Mouse (Mus musculus) neutrophil, adult 59 days (primary cell): ENCODE data around the gene Hprt. TPM values are rescaled to one million over a fixed set of nuclear protein-coding genes. Genes with fewer than 3 reads are reported as not detected.

Experiments used
- total RNA-seq, 2 experiments: library from RNA; stranded (reverse); gene quantifications; 1 replicate in 1 of 2; 2 replicates in 1 of 2; pipeline ENCODE4 v1.2.4; 2023

Gene Hprt
- total RNA-seq: 10 to 100 TPM; 46.5 to 68.5 TPM

DNA sequence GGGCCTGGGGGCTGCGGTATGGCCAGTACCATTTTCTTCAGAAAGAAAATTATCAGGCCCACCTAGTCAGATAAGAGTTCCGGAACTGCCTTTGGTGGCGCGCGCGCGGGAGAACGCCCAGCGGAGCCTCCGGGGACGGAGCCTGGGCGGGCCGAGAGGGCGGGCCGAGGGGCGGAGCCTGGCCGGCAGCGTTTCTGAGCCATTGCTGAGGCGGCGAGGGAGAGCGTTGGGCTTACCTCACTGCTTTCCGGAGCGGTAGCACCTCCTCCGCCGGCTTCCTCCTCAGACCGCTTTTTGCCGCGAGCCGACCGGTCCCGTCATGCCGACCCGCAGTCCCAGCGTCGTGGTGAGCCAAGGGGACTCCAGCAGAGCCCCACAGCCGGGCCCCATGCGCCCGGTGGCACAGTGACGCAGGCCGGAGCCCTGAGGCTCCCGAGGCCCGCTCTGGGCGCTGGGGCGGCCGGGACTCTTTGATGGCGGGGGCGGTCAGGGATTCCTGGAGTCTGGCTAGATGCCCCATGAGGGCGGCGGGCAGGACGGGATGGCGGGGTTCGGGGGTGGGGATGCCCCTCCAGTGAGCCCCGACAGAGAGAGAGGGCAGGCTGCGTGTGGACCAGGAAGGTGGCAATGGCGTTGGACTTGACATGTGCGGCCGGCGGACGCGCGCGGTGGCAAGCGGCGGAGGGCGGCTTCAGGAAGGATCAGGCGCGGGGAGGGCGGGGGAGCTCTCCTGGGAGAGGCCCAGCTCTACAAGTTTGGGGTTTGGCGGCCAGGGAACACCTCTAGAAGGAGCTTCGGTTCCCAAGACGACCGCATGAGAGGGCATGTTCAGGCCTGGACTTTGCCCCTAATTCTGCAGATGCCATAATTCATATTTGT is at the start of gene Hprt:
Hprt (plus strand) TSS at position 233 of the 879 bp plus-strand sequence.

Other genes with a start within 250 kb of the Hprt start
- not detected for gene Ccdc160, start 196.9 kb upstream of the Hprt start, total RNA-seq
- gene Phf6, start 75.9 kb upstream of the Hprt start, total RNA-seq: 10 to 100 TPM in 1 of 2 experiments, 1 to 10 TPM in 1; 9.3 to 10.1 TPM